Mouse (Mus musculus): ENCODE measurements around the gene Etnk2. TPM values are rescaled to one million over a fixed set of nuclear protein-coding genes. Genes with fewer than 3 reads are reported as not detected.

Etnk2 gene
- polyA plus RNA-seq, 1 experiment from 2014 or later = 3.0 TPM

- ATAC-seq = 0 out of 2 replicates have a peak, but pooled peaks have one; percentile 7
- no peaks in the 10 kb centered on the region for H3K9me3 ChIP-seq (ENCODE audit: control insufficient read depth, low read length)
- H3K4me1 ChIP-seq (ENCODE audit: control insufficient read depth, insufficient read depth, low read length) = no peaks in the 10 kb centered on the region
- peak overlapping the region; percentile 47 for H3K9ac ChIP-seq (ENCODE audit: low read depth, low read length)
- no peak overlapping the region for H3K4me3 ChIP-seq (ENCODE audit: low read length)
- WGBS = 36% methylated on average over 9 of the region's 9 CpGs
- no peak overlapping the region for H3K4me2 ChIP-seq (ENCODE audit: low read depth, low read length)
- peaks cover 11% of the 10 kb centered on the region for H3K36me3 ChIP-seq (ENCODE audit: control insufficient read depth, insufficient read depth, low read length)
- H3K27ac ChIP-seq (ENCODE audit: low read length) = no peak overlapping the region
- H3K27me3 ChIP-seq (replicated peaks; ENCODE audit: control insufficient read depth, insufficient read depth, low read length) = no peaks in the 10 kb centered on the region
These were observed 22.1 kb downstream of the Etnk2 start for GRCm38 (mm10) chr1:133385506-133385905.

- Histone ChIP-seq H3K4me2 (ENCODE audit: low read depth, low read length) (no peak overlapping the region), H3K27ac (ENCODE audit: low read length) (no peak overlapping the region), H3K4me1 (ENCODE audit: control insufficient read depth, insufficient read depth, low read length) (no peaks in the 10 kb centered on the region), H3K27me3 (replicated peaks; ENCODE audit: control insufficient read depth, insufficient read depth, low read length) (no peaks in the 10 kb centered on the region), H3K36me3 (ENCODE audit: control insufficient read depth, insufficient read depth, low read length) (peaks cover 12% of the 10 kb centered on the region), H3K9me3 (ENCODE audit: control insufficient read depth, low read length) (no peaks in the 10 kb centered on the region), H3K4me3 (ENCODE audit: low read length) (no peak overlapping the region), H3K9ac (ENCODE audit: low read depth, low read length) (peak overlapping the region; percentile 47; the same call in 1 of the 2 replicates)
- no peak for ATAC-seq
- 70% methylated on average over 11 of the region's 11 CpGs for WGBS
These were observed 22.8 kb downstream of the Etnk2 start for GRCm38 (mm10) chr1:133386209-133386608.

- no peak overlapping the region for H3K4me3 ChIP-seq (ENCODE audit: low read length)
- 73% methylated on average over 19 of the region's 19 CpGs for WGBS
- ATAC-seq = no peak
- no peaks in the 10 kb centered on the region for H3K4me1 ChIP-seq (ENCODE audit: control insufficient read depth, insufficient read depth, low read length)
- H3K9ac ChIP-seq (ENCODE audit: low read depth, low read length) = no peak overlapping the region
- no peaks in the 10 kb centered on the region for H3K9me3 ChIP-seq (ENCODE audit: control insufficient read depth, low read length)
- H3K4me2 ChIP-seq (ENCODE audit: low read depth, low read length) = no peak overlapping the region
- H3K27ac ChIP-seq (ENCODE audit: low read length) = no peak overlapping the region
- H3K27me3 ChIP-seq (replicated peaks; ENCODE audit: control insufficient read depth, insufficient read depth, low read length) = no peaks in the 10 kb centered on the region
- H3K36me3 ChIP-seq (ENCODE audit: control insufficient read depth, insufficient read depth, low read length) = peaks cover 23% of the 10 kb centered on the region
These were observed 24.3 kb downstream of the Etnk2 start for GRCm38 (mm10) chr1:133387539-133388268.

GRCm38 (mm10) chr1:133394702-133395101 is 31.3 kb downstream of the Etnk2 start:
- 68% methylated on average over 4 of the region's 4 CpGs for WGBS
- Histone ChIP-seq H3K27ac (ENCODE audit: low read length) (no peak overlapping the region), H3K4me1 (ENCODE audit: control insufficient read depth, insufficient read depth, low read length) (peaks cover 13% of the 10 kb centered on the region; the same call in 1 of the 2 replicates), H3K36me3 (ENCODE audit: control insufficient read depth, insufficient read depth, low read length) (peaks cover 16% of the 10 kb centered on the region), H3K9me3 (ENCODE audit: control insufficient read depth, low read length) (no peaks in the 10 kb centered on the region), H3K4me2 (ENCODE audit: low read depth, low read length) (no peak overlapping the region), H3K4me3 (ENCODE audit: low read length) (no peak overlapping the region), H3K27me3 (replicated peaks; ENCODE audit: control insufficient read depth, insufficient read depth, low read length) (no peaks in the 10 kb centered on the region), H3K9ac (ENCODE audit: low read depth, low read length) (no peak overlapping the region)
- no peak for ATAC-seq

GRCm38 (mm10) chr1:133396693-133397092 is 33.3 kb downstream of the Etnk2 start:
- ATAC-seq = no peak
- Histone ChIP-seq H3K4me3 (ENCODE audit: low read length) (no peak overlapping the region), H3K9me3 (ENCODE audit: control insufficient read depth, low read length) (no peaks in the 10 kb centered on the region), H3K4me2 (ENCODE audit: low read depth, low read length) (no peak overlapping the region), H3K27ac (ENCODE audit: low read length) (no peak overlapping the region; the same call in 1 of the 2 replicates), H3K36me3 (ENCODE audit: control insufficient read depth, insufficient read depth, low read length) (peaks cover 7% of the 10 kb centered on the region; the same call in 1 of the 2 replicates), H3K9ac (ENCODE audit: low read depth, low read length) (no peak overlapping the region), H3K27me3 (replicated peaks; ENCODE audit: control insufficient read depth, insufficient read depth, low read length) (no peaks in the 10 kb centered on the region), H3K4me1 (ENCODE audit: control insufficient read depth, insufficient read depth, low read length) (peaks cover 18% of the 10 kb centered on the region)
- WGBS = 90% methylated on average over 5 of the region's 5 CpGs

GRCm38 (mm10) chr1:133397094-133397482 is 33.7 kb downstream of the Etnk2 start:
- Histone ChIP-seq H3K27me3 (replicated peaks; ENCODE audit: control insufficient read depth, insufficient read depth, low read length) (no peaks in the 10 kb centered on the region), H3K9ac (ENCODE audit: low read depth, low read length) (no peak overlapping the region), H3K4me2 (ENCODE audit: low read depth, low read length) (no peak overlapping the region), H3K36me3 (ENCODE audit: control insufficient read depth, insufficient read depth, low read length) (peaks cover 3% of the 10 kb centered on the region; the same call in 1 of the 2 replicates), H3K4me3 (ENCODE audit: low read length) (no peak overlapping the region), H3K27ac (ENCODE audit: low read length) (peak overlapping the region; percentile 41), H3K9me3 (ENCODE audit: control insufficient read depth, low read length) (no peaks in the 10 kb centered on the region), H3K4me1 (ENCODE audit: control insufficient read depth, insufficient read depth, low read length) (peaks cover 18% of the 10 kb centered on the region)
- WGBS = 79% methylated on average over 5 of the region's 5 CpGs
- no peak for ATAC-seq

GRCm38 (mm10) chr1:133397483-133398237 is 34.3 kb downstream of the Etnk2 start:
- Histone ChIP-seq H3K9ac (ENCODE audit: low read depth, low read length) (peak overlapping the region; percentile 33; the same call in 1 of the 2 replicates), H3K4me3 (ENCODE audit: low read length) (no peak overlapping the region), H3K9me3 (ENCODE audit: control insufficient read depth, low read length) (no peaks in the 10 kb centered on the region), H3K36me3 (ENCODE audit: control insufficient read depth, insufficient read depth, low read length) (peaks cover 1% of the 10 kb centered on the region; the same call in 1 of the 2 replicates), H3K27ac (ENCODE audit: low read length) (peak overlapping the region; percentile 41; the same call in 1 of the 2 replicates), H3K27me3 (replicated peaks; ENCODE audit: control insufficient read depth, insufficient read depth, low read length) (no peaks in the 10 kb centered on the region), H3K4me1 (ENCODE audit: control insufficient read depth, insufficient read depth, low read length) (peaks cover 18% of the 10 kb centered on the region), H3K4me2 (ENCODE audit: low read depth, low read length) (no peak overlapping the region)
- ATAC-seq = no peak
- WGBS = 27% methylated on average over 17 of the region's 17 CpGs

- no peak overlapping the region for H3K4me2 ChIP-seq (ENCODE audit: low read depth, low read length)
- H3K4me1 ChIP-seq (ENCODE audit: control insufficient read depth, insufficient read depth, low read length) = peaks cover 14% of the 10 kb centered on the region
- peak; percentile 39; the same call in 1 of the 2 replicates for ATAC-seq
- no peaks in the 10 kb centered on the region for H3K36me3 ChIP-seq (ENCODE audit: control insufficient read depth, insufficient read depth, low read length)
- no peaks in the 10 kb centered on the region for H3K27me3 ChIP-seq (replicated peaks; ENCODE audit: control insufficient read depth, insufficient read depth, low read length)
- no peak overlapping the region for H3K9ac ChIP-seq (ENCODE audit: low read depth, low read length)
- 70% methylated on average over 13 of the region's 13 CpGs for WGBS
- H3K27ac ChIP-seq (ENCODE audit: low read length) = no peak overlapping the region
- H3K9me3 ChIP-seq (ENCODE audit: control insufficient read depth, low read length) = no peaks in the 10 kb centered on the region
- H3K4me3 ChIP-seq (ENCODE audit: low read length) = no peak overlapping the region
These were observed 36.8 kb downstream of the Etnk2 start for GRCm38 (mm10) chr1:133400014-133400725.

GRCm38 (mm10) chr1:133404005-133404404 is 40.6 kb downstream of the Etnk2 start:
- Histone ChIP-seq H3K4me2 (ENCODE audit: low read depth, low read length) (no peak overlapping the region), H3K27me3 (replicated peaks; ENCODE audit: control insufficient read depth, insufficient read depth, low read length) (no peaks in the 10 kb centered on the region), H3K9me3 (ENCODE audit: control insufficient read depth, low read length) (no peaks in the 10 kb centered on the region), H3K27ac (ENCODE audit: low read length) (no peak overlapping the region), H3K4me1 (ENCODE audit: control insufficient read depth, insufficient read depth, low read length) (peaks cover 11% of the 10 kb centered on the region), H3K4me3 (ENCODE audit: low read length) (no peak overlapping the region), H3K36me3 (ENCODE audit: control insufficient read depth, insufficient read depth, low read length) (no peaks in the 10 kb centered on the region), H3K9ac (ENCODE audit: low read depth, low read length) (no peak overlapping the region)
- no peak for ATAC-seq
- WGBS = 58% methylated on average over 4 of the region's 4 CpGs
